ENCODE assay signal across 9 mouse cellular contexts in the genomic region with DNA sequence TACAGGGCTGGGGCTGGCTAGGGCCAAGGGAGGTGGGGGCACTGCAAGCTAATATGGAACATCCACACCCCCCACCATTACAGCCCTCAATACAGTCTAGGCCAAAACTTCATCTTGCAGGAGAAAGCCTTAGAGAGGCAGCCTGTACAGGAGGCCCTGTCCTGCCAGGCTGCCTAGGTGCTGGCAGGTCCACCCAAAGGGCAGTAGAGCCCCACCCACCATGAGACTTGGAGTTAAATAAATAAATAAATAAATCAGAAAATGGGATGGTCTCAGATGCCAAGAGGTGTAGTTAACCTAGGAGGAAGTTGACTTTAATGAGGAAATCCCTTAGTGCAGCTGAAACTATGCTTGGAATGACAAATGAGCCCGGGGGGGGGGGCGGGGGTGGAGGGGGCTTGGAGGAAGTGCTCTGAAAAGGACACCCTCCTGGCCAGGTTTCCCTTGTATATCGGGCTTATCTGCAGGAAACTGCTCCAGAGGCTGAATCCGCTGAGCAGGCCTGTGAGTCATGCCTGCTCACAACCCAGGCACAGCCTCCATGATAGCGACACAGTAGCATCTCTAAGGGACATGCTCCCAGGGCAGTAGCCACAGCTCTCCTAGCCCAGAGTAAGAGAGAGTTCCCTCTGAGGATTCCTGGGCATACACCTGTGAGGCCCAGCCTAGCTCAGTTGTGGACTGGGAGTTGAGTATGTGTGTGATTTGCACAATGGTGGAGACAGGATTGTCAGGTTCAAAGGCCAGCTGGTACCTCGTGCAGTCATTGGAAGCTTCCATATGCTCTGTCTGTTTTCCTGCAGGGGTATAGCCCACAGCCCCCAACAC.
DNase-seq lines count a peak whose midpoint lies in the region; ATAC-seq and TF ChIP-seq lines count a peak whose summit lies in the region.
"Had no signal": no experiment of that assay in that cellular context is flagged by ENCODE, and none has a peak within 500 bp of the region (broad histone marks: within the 10 kb centered on the region; RNA-seq: fewer than 3 reads in every experiment).

No protein-coding gene starts in this region.

- no peak overlapping the region for H3K9ac ChIP-seq in stomach, postnatal 0 days (ENCODE audit: low read length)

- peaks cover 21% of the 10 kb centered on the region for H3K9me3 ChIP-seq in megakaryocyte, embryonic 14.5 days
- no peaks in the 10 kb centered on the region for H3K9me3 ChIP-seq in stomach, postnatal 0 days (ENCODE audit: control insufficient read depth, low read length)

- DNase-seq in heart, postnatal 25 days (ENCODE audit: low spot score), result peak; percentile 51
- DNase-seq in liver, result peak; percentile 24
- peak; percentile 52 for DNase-seq in stomach, postnatal 0 days (ENCODE audit: low spot score)
- no peak for DNase-seq in embryo, embryonic 10.5 days (ENCODE audit: low spot score)
- DNase-seq in layer of hippocampus, postnatal 10 days (ENCODE audit: low spot score in 2 of 2), result no peak

- no peak for ATAC-seq in megakaryocyte, adult 5-6 weeks (ENCODE audit: poor library complexity, severe bottlenecking)
- ATAC-seq in stomach, postnatal 0 days (ENCODE audit: low FRiP score, low TSS enrichment), result peak; percentile 80
- ATAC-seq in frontal cortex, adult (ENCODE audit: low TSS enrichment), result no peak

- no peak overlapping the region for H3K27ac ChIP-seq in stomach, postnatal 0 days (replicated peaks)

- no peak for TF ChIP-seq EP300 in stomach, postnatal 0 days (optimal IDR thresholded peaks at IDR 0.05)

- 24% methylated on average over 6 of the region's 6 CpGs for WGBS in stomach, postnatal 0 days

- H3K27me3 ChIP-seq in megakaryocyte, embryonic 14.5 days (replicated peaks), result peaks cover 18% of the 10 kb centered on the region
- no peaks in the 10 kb centered on the region for H3K27me3 ChIP-seq in stomach, postnatal 0 days (ENCODE audit: control insufficient read depth, insufficient read depth, low read length)

- H3K4me2 ChIP-seq in stomach, postnatal 0 days (replicated peaks; ENCODE audit: low read depth), result no peak overlapping the region

- peaks cover 78% of the 10 kb centered on the region for H3K4me1 ChIP-seq in megakaryocyte, embryonic 14.5 days
- H3K4me1 ChIP-seq in stomach, postnatal 0 days (replicated peaks; ENCODE audit: control insufficient read depth, insufficient read depth), result no peaks in the 10 kb centered on the region; the same call in 1 of the 2 replicates

- intact Hi-C loops in heart, postnatal 25 days (cut with DNase I), result loop anchor here (2.0 kb wide), 1 partner anchor 85 kb away; no protein-coding TSS in a partner anchor

- H3K4me3 ChIP-seq in megakaryocyte, embryonic 14.5 days (replicated peaks), result peak overlapping the region; percentile 40
- no peak overlapping the region for H3K4me3 ChIP-seq in stomach, postnatal 0 days (ENCODE audit: low read depth, low read length)
- H3K4me3 ChIP-seq: erythroblast, embryonic 14.5 days had no signal

- H3K36me3 ChIP-seq in megakaryocyte, embryonic 14.5 days (replicated peaks; ENCODE audit: low read length), result peaks cover 7% of the 10 kb centered on the region
- H3K36me3 ChIP-seq in stomach, postnatal 0 days (ENCODE audit: control insufficient read depth, insufficient read depth, low read length), result no peaks in the 10 kb centered on the region

- no peak for TF ChIP-seq CTCF in stomach, postnatal 0 days (IDR thresholded peaks at IDR 0.05; ENCODE audit: low read depth)

Comparison
In these comparisons a context has a peak if more than half of its experiments do, and no peak if none do; other contexts are left out.
1. DNase-seq: peak in heart, postnatal 25 days (single experiment), liver (single experiment) and stomach, postnatal 0 days (single experiment); none in embryo, embryonic 10.5 days (single experiment) and layer of hippocampus, postnatal 10 days (0 of 2).